Mouse (Mus musculus) layer of hippocampus, adult 8-10 months (tissue): ENCODE results near the gene Smarcc2. TPM values are rescaled to one million over a fixed set of nuclear protein-coding genes. Genes with fewer than 3 reads are reported as not detected.

Source experiments
- DNase-seq, 2 experiments: peaks; one replicate each; pipeline ENCODE4 v3.0.0; 2022; ENCODE audit warnings: low spot score in 2 of 2
- total RNA-seq, 4 experiments: library from RNA; stranded (reverse); gene quantifications; 2 replicates each; pipeline ENCODE4 v1.2.4; 2022

Smarcc2 gene
- total RNA-seq = 100 to 1,000 TPM; 238 to 267 (median 258) TPM

DNA sequence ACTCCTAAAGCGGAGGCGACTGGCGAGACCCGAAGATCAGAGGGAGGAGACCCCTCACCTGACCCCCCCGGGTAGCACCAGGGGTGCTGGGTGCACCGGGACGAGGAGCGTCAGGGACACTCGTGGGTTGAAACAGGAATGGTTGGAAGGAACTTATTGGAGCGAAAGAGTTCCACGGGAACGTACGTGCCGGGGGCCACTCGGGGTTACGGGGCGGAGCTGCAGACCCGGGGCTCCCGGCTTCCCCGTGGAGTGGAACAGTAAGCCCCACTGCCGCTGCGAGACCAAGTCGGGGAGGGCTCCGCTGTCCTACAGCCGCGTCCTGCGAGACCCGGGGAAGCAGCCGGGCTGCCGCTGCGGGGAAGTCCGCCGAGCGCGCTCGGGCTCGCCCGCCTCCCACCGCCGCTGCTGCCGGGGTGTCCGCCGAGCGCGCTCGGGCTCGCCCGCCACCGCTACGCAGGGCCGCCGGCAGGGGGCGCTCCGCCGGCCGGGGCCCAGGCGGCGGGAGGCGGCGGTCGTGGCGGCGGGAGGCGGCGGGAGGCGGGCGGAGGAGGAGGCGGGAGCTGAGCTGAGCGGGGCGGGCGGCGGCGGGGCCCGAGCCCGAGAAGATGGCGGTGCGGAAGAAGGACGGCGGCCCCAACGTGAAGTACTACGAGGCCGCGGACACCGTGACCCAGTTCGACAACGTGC lies at the start of gene Smarcc2:
Gene Smarcc2 (plus strand): TSS at position 530 of the 690 bp plus-strand sequence.
- peak; percentile 62 to 74 for DNase-seq

DNA sequence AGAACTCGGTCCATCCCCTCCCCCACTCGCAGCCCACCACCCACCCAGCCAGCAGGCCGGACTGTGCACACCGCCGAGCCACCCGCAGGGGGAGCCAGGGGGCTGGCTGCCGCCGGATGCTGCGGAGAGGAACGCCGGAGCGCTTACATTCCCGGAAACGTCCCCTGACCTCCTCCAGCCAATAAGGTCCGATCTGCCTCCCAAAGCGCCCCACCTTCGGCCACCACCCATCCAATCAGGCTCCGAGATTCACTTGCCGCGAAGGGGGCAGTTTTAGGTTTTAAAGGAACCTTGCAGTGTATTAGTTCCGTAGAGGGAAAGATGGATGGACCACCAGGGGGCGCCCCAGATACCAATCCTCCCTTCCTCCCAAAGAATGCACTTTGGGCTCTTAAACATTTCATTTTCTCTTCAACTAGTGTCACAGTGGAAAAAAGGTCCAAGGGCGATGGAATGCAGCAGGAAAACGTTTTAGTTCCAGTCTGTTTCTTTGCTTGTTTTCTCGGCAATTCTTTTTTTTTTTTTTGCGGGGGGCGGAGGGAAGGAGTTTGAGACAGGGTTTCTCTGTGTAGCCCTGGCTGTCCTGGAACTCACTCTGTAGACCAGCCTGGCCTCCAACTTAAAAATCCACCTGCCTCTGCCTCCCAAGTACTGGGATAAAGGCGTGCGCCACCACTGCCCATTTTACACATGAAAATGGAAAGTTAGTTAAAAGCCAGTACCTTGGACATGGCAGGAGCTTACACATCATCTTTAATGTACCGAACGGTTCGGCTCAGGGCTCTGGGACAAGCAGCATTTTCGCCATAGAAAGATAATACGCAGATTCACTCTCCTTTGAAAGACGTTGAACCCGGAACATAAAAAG lies 49.1 kb upstream of the Smarcc2 start:
- peak; percentile 97 to 99 for DNase-seq

DNA sequence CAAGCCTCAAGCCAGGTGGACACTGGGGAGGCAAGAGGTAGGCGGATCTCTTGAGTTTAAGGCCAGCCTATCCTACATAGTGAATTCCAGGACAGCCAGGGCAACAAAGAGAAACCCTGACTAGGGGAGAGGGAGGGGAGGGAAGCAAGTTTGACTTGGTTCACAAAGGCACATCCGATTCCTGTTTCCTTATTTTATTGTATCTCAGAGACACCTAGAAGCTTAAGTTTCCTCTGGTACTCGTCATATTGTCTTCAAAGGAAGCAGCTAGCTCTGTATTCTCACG lies 48.5 kb upstream of the Smarcc2 start:
- DNase-seq = no peak

DNA sequence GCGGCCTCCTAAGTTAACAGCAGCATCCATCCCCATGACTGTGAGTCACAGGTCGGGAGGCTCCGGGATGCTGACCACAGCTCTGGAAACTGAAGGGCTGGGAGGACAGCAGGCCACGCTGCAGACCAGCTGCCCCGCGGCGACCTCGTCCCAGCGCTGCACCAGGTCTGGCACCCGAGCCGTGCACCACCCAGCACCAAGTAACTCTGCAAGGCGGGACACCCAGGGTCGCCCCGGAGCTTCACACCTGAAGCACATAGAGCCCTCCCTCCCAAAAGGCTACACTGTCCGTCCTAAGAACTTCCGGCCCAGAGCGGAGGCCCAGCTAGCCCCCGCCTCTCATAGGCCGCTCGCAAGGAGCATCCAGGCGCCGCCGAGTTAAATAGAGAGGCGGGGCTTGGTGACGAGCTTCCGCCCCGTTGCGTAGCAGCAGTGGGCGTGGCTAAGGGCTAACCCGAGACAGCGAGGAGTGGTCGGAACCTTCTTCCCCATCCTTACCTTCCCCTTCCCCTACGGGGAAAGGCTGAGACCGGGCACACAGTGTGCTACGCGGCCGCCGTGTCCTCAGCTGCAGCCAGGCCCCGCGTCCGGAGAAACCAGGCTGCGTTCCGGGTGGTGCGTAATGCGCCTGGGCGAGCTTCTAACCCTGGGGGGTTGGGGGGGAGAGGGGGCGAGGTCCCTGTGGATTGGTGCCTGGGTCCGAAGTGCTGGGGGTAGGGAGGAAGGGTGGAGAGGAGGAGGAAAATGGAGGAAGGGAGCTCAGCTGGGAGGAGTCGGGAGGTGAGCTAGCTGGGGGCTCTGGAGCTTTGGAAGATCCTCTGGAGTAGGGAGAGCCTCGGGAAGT lies 47.6 kb upstream of the Smarcc2 start, which contains the start of the genes Nabp2 and Rnf41:
Gene Nabp2 (minus strand): TSS at position 282 of the 844 bp plus-strand sequence.
Gene Rnf41 (plus strand): TSS at position 447 of the 844 bp plus-strand sequence.
- peak; percentile 94 for DNase-seq

DNA sequence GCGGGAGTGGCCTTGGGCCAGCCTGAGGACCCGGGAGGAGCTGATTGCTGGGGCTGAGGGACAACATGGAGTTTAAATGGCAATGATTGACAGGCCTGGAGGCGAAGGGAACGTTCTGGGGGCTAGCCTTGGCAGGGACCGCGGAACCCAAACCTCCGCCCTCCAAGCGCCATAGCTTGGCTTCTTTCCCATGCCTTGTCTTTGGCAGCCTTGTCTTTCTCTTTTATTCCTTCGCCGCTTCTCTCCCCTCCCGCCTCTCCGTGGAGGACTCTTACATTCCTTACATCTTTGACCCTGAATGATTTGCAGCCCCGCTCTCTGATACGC lies 47.0 kb upstream of the Smarcc2 start:
- peak in 1 of 2 experiments; percentile 39 for DNase-seq

DNA sequence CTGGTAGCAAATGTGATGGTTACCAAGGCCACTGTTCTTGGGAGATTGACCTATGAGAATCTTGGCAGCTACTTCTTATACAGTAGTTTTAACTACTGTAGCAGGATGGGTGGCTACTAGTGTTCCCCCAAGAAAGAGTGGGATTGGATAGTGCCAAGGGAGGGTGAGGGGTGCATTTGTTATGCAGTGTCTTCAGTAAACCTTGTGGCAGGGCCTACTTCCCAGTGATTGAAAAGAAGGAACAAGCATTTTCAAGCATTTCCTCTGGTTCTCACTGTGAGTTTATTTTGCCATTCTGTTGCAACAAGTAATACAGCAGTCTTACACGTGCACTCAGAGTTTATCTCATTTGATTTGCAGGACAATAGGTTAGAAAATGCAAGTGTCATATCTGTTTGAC lies 46.5 kb upstream of the Smarcc2 start:
- DNase-seq = no peak

DNA sequence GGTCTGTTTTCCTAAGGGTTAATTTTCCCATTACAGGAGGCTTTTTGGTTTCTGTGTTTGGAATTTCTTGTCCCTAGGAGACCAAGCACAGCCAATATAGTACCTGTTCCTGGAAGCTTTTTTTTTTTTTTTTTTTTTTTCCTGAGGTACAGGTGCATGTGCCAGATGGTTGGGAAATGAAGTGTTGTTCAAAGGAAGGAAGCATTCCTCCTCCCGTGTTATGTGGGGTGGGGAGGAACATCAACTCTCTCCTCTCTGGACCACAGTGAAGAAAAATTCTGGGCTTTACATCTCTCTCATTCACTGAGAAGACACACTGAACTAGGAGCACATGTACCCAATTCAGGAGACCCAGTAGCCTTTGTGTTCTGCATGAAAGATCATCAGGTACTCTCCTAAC lies 46.0 kb upstream of the Smarcc2 start:
- no peak for DNase-seq

DNA sequence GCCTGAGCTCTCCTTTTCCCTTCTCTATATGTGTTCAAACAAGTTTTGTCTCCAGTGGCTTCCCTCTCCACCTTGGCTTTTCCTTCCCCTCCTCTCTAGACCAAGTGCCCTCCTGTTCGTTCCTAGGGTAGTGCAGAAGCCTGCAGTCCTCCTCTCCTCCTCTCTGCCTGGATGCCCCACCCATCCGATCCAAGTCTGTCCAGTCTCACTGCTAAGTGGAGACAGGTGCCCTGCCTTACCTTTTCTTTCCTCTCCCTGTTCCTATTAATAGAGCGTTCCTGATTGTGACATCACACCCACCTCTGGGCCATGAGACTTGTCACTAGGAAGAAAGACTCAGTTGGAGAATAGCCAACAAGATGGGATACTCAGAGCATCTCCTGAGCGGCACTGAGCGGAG lies 44.2 kb upstream of the Smarcc2 start:
- no peak for DNase-seq

DNA sequence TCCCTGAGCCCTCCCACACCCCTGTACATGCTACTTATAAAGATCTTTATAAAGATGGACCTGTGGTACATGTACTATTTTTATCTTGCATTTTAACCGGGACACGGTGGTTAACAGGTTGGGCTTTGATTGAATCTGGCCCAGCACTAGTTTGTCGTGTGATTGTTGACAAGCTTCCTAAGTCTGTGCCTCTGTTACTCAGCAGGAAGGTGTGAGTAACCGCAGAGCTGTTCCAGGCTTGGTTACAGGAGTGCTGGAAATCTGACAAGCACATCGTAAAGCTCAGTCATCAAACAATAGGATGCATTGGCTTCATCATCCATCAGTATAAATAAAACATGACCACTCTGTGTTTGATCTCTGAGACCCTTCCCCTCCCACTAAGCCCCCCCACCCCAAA lies 36.6 kb upstream of the Smarcc2 start:
- DNase-seq = no peak

DNA sequence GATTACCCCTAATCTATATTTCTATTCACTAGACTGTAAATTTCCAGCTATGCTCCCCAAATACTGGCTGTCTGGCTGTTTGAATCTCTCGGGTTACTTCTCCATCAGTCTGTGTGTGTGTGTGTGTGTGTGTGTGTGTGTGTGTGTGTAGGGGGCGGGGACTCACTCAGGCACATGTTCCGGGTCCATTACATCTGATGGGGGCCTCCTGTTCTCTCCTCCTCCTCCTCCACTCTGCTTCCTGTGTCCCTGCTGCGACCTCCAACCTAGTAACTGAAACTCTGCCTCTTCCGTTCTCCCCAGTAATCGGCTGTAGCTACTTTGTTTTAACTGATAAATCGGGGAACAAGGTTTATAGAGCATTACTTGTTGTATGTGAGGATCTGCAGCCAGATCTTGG lies 34.4 kb upstream of the Smarcc2 start:
- no peak for DNase-seq

DNA sequence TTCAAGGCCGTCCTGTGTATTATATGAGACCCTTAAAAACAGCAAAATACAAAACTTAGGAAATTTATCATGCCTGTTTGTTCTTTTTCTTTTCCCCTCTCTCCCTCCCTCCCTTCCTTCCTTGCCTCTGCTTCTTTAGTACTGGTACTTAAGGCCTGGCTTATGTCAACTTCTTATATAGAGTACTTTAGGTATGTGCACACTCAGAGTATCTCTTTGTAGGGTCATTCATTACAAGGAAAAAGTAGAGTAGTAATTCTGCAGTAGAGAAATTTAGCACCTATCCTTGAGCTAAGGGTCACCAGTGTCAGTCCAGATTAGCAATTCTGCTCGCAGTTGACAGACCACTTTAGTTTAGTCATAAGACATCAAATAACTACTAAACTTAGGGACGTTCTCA lies 33.8 kb upstream of the Smarcc2 start:
- no peak for DNase-seq

DNA sequence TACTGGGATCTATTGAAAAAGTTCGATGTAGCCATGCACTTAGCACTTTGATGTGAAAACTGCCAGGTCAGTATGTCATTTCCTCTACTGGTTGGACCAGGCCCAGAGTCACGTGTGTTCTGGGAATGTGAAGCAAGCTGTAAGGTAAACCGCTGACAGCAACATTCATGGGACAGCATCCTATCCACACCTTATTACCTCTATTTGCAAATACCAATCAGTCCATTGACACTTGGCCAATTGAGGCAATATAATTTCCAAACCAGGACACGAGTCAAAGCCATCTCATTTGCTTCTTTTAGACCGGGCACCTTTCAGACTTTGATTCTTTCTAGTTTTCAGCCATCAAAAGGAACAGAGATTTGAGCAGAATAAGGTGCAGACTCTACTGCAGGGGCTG lies 30.0 kb upstream of the Smarcc2 start:
- no peak for DNase-seq

DNA sequence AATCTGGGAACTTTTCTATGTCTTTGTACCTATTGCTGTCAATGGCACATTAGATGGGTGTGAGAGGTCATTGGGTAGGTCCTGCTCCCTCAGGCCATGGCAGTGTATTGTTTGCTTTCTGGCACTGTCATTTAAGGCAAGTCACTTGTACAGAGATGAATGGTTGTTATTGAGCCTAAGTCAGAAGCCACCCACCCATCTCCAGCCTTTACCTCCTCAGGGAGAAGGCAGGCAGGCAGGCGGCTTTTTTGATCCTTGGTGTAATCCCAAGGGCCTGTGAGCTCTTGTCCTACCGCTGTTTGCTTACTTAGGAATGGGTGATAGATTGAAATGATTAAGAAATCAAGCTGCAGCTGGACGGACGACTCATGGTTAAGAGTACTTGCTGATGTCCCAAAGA lies 29.6 kb upstream of the Smarcc2 start:
- DNase-seq = no peak

DNA sequence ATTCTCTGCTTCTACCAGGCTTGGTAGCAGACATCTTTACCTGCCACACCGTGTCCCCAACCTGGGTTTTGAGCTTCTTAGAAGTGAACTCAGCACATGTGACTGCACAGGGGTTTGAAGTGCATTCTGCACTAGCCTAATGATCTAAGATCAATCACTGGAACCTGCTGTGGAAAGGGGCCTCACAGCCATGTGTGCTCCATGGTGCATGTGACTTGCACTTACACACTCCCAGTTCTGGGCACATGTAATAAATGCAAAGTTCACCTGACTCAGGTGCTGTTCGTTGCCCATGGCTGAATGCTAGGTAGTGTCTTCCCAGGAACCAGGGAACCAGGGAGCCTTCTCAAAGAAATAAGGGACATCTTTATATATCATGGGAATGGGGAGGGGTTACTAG lies 25.6 kb upstream of the Smarcc2 start:
- no peak for DNase-seq

DNA sequence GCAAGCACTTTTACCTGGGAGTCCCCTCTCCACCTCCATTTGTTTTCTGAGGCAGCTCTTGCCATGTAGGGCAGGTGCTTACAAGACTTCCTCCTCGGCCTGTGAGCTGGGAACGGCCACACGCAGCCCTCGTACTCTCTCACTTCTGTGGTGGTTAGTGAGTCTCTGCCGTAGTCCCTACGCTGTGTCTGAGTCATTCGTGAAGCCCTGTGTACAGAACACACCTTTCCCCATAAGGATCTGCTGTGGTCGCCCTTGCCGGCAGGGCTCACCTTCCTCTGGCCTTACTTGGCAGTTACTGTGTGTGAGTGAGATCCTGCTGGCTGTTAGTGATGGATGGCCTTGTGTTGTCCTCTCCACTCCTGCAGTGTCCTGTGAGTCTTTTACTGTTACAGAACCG lies 24.4 kb upstream of the Smarcc2 start:
- no peak for DNase-seq

DNA sequence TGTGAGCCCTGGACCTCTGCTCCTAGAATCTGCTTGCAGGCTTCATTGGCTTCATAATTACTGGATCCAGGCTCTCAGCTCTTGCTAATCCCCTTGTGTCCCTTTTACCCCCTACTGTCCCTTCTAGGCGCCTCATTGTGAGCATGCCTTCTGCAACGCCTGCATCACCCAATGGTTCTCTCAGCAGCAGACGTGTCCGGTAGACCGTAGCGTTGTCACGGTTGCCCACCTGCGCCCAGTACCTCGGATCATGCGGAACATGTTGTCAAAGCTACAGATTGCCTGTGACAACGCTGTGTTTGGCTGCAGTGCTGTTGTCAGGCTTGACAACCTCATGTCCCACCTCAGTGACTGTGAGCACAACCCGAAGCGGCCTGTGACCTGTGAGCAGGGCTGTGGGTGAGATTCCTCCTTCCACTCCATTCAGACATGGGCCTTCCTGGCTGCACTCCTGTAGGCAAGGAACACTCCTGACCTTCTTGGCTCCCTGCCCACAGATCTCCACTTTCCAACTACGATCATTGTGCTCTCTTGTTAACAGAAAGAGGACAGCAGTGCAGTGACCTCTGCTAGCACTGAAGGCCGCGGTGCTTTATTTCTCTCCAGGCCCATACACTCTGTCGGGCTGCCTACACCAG lies 23.7 kb upstream of the Smarcc2 start:
- no peak for DNase-seq

DNA sequence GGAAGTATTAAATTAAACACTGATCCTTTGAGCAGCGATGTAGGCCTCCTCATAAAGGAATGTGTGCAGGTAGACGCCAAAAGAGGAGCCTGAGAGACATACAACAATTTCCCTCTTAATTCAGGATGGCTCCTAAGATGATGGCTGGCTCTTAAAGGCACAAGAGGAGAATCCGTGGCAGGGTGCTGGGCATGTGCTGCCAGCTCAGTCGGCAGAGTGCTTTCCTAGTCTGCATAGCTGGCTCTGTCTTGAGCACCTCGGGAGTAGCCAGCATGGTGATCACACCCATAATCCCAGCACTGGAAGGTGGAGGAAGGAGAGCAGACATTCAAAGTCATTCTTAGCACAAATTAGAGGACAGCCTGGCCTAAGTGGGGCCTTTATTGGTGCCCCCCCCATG lies 23.2 kb upstream of the Smarcc2 start:
- DNase-seq = no peak

DNA sequence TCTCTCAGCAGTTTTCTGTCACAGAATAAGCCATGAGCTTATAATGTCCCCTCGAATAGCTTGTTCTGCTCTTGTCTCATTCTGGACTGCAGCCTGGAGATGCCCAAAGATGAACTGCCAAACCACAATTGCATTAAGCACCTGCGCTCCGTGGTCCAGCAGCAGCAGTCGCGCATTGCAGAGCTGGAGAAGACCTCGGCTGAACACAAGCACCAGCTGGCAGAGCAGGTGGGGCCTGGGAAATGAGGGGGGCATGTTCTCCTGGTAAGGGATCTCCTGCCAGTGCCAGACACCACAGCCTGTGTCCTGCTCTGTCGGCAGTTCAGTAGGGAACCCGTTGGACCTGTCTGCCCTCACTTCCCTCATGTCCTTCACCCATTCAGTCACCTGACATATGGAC lies 22.7 kb upstream of the Smarcc2 start:
- no peak for DNase-seq

DNA sequence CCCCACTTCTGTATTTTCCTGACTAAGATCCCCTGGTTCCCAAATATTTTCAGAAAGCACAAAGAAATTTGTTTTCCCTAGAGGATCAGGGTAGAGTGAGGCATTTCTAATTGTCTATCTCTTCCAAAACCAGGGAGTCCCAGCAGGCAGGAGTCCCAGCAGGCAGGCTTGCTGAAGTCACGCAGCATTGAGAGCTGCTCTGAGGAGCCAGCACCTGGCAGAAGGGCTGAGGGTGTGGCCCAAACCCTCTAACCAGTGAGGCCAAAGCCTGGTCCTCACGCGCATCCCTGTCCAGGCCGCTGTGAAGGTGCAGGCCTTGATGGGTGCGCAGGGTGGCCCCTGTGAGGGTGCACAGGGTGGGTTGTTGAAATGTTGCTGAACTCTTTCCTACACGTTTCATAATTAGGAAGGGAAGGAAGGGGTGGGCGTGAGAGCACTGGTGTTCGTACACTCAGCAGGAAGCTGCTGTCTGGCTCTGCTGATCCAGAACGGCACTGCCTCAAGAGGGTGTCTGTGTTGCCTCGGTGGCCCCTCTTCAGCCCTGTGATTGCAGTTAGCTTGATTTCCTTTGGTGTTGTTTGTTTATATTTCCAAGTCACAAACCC lies 20.3 kb upstream of the Smarcc2 start:
- no peak for DNase-seq

DNA sequence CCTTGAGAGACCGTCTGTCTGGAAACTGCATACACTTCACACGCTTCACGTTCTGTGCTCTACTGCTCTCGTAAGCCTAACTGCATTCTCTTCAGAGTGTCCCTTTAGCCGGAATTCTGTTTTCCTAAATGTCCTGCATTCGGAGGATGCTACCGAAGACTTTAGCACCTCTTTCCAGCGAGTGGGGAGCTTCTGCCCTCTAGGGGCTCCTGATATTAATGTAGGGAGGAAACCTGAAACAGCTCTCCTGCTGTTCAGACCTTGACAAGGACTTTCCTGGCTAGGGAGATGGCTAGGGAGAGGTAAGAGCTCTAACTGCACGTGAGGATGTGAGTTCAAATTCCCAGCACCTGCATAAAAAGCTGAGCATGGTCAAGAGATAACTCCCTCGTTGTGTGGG lies 18.6 kb upstream of the Smarcc2 start:
- DNase-seq = no peak
